Mouse (Mus musculus) megakaryocyte-erythroid progenitor cell, adult 5-6 weeks (primary cell): ENCODE data around the gene Rbms2. TPM values are rescaled to one million over a fixed set of nuclear protein-coding genes. Genes with fewer than 3 reads are reported as not detected.
"Not testable (repeated sequence)": the region's sequence is repeated elsewhere in the genome, so short reads cannot be mapped to it uniquely, and the experiment has no call there.

Source experiments
- ATAC-seq: replicated peaks from 2 replicates; pipeline ENCODE4 v1.8.0; 2016; ENCODE audit warnings: mild to moderate bottlenecking, inconsistent platforms; ENCODE audit not compliant: severe bottlenecking, poor library complexity, low FRiP score, low TSS enrichment
- total RNA-seq, 2 experiments: library from RNA; stranded (forward) in 1 of 2; stranded (reverse) in 1 of 2; fragments of 200-1000, 215-1000 nt in 1 of 2; fragments of >200 nt in 1 of 2; fragmentation: Nextera tagmentation in 1 of 2; gene quantifications; 2 replicates each; pipeline ENCODE4 v1.2.3; 2014 to 2017

The Rbms2 gene
- total RNA-seq, 2 experiments from 2014 or later: 10.9 to 25.2 TPM

DNA sequence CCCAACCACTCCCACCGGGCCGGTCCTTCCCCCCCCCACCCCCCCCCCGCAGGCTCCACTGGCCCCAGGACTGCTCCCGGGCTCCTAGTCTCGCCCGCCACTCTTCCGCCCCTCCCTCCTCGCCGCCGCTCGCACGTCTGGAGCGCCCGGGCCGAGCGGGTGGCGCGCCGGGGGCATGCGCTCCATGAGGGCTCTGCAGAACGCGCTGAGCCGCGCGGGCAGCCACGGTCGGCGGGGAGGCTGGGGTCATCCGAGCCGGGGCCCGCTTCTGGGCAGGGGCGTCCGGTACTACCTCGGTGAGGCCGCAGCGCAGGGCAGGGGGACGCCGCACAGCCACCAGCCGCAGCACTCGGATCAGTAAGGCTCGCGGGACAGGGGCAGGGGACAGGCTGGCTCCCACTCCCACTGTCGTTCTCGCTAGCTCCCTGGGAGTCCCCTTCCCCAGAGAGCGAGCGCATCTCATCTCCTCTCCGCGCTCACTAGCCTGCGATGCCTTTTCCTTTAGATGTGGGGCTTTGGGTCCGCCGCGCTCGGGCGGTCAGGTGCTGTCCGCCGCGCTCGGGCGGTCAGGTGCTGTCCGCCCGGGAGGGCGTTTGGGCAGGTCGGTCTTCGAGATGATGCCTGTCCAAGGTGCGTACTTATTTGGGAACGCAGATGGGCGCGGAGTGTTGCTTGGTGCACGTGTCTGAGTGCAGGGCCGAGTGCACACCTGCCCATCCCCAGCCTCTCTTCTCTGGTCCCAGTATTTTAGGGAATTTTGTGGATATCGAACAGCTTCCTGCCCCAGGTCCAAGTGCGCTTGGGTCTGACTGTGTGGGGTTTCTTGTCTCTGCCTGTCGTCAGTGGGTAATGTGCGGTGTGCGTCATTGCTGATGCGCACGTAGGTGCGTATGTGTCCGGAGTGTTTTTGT lies 14.7 kb upstream of the Rbms2 start:
- peak; percentile 55 for ATAC-seq

DNA sequence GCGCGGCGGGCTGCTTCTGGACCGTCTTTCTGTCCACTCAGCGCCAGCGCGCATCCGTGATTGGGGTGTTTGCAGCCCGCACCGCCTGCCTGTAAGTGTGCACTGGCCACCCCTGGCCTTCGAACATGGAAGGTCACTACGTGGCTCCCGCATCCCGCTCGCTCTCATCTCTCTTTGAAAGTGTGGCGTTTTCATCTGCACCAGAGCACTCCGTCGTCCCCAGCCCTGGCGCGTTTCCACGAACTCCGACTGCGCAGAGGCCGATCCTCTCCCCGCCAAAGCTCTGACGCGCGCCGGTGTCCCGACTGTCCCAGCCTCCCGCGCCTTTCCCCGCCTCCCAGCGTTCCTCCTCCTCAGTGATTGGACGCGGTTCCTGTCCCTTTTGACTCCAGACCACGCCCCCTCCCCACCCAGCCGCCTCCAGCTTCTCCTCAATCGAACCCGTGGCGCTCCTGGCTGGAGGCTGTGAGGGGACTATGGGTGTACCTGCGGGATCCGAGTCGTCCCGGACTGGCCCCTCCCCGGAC lies 14.0 kb upstream of the Rbms2 start, which contains the start of gene Gls2:
Gls2 (plus strand) TSS at position 434 of the 527 bp plus-strand sequence.
- peak; percentile 98 for ATAC-seq

DNA sequence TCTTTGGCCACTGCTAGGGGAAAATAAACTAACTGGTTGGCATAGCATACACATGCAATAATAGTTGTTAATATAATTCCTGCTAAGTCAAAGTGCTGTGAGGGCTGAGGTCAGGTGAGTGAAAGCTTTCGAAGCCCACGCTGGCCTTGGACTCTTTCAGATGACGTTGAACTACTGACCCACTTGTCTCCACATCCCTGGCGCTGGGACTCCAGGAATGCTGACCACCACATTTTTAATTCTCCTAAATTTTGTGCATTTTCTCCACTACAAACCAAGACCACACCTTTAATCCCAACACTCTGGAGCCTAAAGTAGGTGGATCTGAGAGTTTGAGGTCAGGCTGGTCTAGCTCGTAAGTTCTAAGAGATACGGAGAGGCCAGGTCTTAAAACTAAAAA lies 13.0 kb upstream of the Rbms2 start:
- ATAC-seq: no peak

DNA sequence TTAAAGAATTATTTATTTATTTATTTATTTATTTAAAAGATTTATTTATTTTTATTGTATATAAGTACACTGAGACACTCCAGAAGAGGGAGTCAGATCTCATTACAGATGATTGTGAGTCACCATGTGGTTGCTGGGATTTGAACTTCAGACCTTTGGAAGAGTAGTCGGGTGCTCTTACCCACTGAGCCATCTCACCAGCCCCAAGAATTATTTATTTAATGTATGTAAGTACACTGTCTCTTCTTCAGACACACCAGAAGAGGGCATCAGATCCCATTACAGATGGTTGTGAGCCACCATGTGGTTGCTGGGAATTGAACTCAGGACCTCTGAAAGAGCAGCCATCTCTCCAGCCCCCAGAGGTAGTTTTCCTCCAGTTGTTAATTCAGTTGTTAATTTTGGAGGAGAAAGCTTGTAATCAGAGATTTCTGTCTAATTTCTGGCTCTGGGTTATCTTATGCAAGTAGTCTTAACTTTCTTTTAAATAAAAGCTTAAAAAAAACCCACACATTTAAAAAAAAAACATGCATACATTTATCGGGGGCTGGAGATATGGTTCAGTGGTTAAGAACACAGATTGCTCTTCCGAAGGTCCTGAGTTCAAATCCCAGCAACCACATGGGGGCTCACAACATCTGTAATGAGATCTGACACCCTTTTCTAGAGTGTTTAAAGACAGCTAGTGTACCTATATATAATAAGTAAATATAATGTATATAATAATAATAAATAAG lies 12.1 kb upstream of the Rbms2 start:
- ATAC-seq: not testable (repeated sequence)

DNA sequence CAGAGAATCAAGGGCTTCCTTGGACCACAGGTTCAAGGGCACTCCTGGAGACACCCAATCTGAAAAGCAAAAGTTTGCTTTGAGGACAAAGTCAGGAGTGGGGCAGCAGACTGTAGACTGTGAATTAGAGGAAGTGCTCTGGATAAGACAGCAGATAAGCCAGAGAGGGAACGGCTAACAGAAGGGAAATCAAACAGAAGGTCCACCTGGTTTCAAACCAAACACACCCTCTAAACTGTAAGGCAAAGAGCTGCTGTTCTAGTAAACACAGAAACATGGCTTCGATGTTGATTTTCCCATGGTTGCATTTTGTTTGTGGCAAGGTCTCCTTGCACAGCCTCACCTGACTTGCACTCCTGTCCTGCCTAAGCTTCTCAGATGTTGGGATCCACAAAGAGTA lies 11.4 kb upstream of the Rbms2 start:
- no peak for ATAC-seq

DNA sequence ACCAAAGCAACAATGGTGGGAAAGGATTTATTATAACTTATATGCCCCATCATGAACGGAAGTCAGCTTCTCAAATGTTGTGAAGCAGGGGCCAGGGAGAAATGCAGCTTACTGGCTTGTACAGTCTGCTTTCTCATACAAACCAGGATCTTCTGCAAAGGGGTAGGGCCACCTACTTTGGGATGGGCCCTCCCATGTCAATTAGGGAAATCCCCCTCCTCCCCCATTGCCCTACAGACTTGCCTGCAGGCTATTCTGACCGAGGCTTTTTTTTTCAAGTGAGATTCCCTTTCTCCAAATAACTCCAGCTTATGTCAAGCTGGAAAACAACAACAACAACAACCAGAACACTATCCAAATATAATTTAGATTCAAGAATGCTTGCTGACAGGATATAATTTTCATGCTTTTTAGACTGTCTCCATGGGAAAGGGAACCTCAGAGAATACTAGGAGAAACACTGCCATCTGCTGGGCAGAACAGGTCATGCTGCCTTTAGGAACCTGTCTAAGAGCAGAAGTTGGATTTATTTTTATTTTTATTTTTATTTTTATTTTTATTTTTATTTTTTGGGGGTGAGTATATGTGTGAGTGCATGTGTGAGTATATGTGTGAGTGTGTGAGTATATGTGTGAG lies 8.3 kb upstream of the Rbms2 start:
- ATAC-seq: peak; percentile 65

DNA sequence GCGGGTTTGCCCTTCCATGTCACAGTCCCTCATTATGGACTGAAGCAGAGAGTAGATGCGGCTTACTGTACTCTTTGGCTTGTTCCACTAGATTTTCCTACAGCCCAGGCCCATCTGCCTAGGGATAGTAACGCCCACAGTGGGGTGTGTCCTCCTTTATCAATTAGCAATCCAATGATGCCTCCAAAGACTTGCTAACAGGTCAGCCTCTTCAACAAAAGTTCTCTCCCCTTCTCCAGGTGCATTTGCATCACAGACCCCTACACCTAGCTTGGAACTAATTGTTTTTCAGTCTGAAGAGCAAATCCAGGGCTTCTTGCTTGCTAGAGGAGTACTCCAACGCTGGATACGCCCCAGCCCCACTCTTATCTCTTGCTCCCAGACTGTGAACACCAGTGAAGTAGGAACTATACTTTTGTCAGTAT lies 7.1 kb upstream of the Rbms2 start:
- peak; percentile 89 for ATAC-seq

DNA sequence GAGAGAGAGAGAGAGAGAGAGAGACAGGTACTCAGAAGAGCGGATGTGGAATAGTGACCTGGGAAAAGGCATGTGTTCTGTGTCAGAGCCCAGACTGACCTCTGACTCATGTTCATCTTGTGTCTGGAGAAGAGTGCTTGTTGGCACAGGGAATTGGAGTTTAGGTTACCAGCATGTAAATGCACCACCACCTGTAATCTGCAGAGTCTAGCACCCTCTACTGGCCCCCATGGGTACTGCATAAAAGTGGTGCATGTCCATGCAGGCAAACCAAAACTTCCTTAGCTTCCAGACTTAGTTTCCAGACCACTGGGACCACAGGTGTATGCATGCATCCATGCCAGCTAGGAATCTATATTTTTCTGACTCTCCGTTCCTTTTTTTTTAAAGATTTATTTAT lies 5.9 kb upstream of the Rbms2 start:
- peak; percentile 69 for ATAC-seq

DNA sequence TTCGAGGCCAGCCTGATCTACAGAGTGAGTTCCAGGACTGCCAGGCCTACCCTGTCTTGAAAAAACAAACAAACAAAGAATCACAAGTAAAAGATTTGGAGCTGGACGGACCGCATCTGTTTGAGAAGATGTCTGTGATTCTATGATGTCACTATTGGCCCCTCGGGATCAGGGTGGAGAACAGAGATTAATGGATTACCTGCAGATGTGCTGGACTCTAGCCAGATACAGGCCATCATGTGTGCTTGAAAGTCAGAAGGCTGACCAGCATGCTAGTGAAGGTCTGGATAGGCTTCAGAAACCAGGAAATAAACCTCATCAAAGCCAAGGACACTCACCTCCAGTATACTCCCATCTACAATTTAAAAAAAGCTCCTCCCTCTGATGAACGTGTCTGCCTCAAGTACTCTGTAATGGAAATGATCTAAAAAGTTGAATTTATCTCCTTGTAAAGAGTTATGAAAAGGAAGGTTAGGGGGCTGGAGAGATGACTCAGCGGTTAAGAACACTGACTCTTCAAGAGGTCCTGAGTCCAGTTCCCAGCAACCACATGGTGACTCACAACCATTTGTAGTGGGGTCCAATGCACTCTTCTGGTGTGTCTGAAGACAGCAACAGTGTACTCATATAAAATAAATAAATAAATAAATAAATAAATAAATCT lies 5.3 kb upstream of the Rbms2 start:
- no peak for ATAC-seq

DNA sequence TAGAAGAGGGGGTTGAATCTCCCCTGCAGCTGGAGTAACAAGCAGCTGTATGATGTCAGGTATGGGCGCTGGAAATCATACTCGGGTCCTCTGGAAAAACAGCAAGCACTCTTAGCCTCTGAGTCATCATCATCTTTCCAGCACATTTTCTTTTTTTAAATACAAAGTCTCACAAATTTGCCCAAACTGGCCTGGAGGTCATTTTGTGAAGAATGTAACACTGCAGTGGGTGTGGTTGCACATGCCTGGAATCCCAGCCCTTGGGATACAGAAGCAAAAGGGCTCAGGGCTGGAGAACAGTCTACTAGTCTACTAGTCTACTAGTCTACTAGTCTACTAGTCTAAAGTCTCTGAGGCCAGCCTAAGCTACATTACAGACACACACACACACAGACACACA lies 4.2 kb upstream of the Rbms2 start:
- ATAC-seq: no peak

DNA sequence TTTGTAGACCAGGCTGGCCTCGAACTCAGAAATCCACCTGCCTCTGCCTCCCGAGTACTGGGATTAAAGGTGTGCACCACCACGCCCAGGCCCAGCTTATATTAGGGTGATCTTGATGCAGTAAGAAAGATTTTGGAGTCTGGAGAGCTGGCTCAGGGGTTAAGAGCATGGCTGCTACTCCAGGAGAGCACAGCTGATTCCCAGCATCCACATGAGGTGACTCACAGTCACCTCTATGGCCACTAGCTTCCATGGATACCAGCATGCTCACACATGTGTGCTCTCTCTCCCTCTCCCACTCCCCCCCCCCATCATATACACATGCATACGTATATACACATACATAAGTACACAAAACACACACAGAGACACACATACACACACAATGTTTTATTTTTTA lies 2.8 kb downstream of the Rbms2 start:
- ATAC-seq: no peak

DNA sequence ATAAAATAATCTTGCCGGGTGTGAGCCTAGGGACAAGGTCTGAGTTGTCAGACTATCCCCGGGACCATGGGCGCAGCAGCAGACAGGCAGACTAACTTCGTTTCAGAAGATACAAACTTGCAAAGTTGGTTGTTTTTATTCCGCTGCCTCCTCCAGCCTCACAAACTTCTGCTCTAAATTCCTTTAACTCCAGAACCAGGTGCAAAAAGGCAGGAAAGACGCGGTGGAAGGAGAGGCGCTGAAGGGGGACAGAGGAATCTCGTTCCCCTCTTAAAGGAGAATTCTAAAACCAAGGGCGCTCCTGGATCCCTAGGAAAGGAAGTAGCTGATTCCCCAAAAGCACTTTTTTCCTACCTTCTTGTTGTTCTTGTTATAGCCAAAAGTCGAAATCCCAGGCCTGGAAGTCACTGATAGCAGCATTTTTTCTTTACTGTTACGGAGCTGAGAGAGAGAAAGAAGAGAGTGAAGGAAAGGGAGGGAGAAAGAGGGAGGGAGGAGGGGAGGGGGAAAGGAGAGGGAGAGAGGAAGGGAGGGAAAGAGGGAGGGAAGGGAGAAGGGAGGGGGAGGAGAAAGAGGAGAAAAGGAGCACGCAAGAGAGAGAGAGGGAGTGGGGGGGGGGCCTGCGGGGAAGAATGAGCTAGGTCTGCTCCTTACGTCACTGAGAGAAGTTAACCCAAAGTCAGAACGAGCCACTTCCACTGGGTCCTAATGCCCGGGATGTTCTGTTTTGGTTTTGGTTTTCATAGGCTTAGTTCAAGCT lies 3.9 kb downstream of the Rbms2 start:
- peak; percentile 90 for ATAC-seq

DNA sequence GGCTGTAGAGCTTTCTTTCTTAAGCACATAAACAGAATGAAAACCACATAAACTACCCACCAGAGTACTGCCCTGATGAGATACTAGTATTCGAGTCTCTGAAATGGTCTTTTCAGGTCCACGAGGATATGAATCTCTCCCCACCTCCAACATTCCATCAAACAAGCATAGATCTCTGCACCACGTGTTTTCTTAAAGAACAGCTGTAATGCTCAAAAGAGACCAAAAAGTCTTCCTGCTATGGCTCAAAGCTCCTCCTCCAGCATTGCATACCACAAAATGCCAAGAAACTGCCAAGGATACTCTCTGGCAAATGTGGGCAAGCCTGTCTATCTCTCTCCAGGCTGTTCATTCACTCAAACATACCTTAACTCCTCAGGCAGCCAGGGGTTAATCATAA lies 4.8 kb downstream of the Rbms2 start:
- no peak for ATAC-seq

DNA sequence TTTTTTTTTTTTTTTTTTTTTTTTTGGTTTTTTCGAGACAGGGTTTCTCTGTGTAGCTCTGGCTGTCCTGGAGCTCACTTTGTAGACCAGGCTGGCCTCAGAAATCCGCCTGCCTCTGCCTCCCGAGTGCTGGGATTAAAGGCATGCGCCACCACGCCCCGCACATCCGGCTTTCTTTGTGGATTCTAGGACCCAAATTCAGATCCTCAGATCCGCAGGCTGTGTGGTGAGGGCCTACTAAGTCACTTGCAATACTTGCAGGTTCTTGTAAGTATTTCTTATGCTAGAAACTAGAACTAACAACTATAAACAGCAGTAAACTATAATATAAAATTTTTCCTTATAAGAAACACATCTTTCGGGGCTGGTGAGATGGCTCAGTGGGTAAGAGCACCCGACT lies 8.7 kb downstream of the Rbms2 start:
- ATAC-seq: not testable (repeated sequence)

DNA sequence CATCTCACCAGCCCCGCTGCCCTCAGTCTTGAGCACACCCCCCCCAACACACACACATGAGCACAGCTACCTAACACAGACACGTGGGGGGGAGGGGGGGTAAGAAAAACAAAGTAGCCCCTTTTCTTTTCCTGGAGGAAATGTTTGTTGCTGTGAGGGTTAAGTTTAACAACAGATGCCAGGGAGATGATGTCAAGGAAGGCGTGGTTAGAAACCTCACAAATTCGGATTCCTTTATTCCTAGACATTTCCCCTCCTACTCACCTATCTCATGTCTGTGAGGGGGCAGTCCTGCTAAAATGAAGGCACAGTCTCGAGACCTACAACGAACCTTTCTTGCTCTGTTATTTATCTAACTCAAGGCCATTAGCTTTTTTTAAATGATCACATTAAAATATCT lies 13.0 kb downstream of the Rbms2 start:
- no peak for ATAC-seq

DNA sequence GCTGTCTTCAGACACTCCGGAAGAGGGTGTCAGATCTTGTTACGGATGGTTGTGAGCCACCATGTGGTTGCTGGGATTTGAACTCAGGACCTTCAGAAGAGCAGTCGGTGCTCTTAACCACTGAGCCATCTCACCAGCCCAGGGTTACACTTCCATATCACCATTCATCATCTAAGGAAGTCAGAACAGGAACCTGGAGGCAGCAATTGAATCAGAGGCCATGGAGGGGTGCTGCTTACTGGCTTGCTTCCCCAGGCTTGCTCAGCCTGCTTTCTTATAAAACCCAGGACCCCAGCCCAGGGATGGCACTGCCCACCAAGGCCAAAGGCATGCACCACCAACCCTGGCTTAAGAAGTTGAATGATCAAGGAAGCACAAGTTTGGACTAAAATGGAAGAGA lies 14.4 kb downstream of the Rbms2 start:
- not testable (repeated sequence) for ATAC-seq

DNA sequence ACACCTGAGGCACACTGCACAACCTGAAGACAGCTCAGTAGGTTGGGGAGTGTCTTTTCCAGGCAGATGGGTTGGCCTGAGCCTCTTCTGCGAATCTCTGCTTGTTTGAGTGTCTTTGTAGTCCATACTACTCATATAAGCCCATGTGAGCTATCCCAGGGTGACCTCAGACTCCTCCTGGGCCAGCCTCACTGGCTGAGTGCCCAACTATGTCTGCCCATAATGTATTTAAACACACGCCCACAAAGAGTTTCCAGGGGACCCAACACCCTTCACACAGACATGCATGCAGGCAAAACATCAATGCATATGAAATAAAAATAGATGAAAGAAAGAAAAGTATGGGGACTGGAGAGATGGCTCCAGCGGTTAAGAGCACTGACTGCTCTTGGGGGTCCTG lies 26.1 kb downstream of the Rbms2 start:
- ATAC-seq: no peak

DNA sequence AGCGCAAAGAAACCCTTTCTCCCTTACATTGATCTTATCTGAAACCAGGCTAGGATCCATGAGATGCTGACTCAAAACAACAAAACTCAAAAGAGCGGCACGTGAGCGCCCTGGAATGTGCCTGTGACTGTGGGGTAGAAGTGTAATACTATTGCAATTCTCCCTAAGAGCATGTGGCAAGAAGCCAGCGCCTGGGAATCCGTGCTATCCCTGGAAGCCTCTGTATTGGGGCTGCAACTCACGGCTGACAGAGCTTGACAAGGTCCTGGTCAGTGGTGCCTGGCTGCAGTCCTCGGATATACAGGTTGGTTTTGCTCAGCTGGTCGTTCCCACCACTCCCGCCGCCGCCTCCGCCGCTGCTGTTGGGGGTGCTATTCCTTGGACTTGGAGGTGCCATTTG lies 29.2 kb downstream of the Rbms2 start:
- no peak for ATAC-seq

DNA sequence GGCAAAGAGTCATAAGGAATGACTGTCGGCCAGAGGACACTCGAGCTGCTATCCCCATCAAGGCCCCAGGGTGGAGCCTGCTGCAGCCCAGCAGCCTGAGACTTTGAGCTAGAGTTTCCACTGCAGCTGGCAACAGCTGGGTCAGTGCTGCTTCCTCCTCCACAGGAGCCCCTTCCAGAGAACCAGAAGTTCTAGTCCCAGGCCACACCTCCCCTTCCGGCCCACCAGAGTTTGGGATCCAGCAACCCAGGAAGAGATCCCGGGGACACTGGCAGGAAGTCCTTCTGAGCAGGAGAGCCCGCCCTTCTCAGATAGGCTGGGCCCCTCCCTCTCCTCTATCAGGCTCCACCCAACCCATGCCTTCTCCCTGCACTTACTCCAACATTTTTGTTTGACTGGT lies 30.5 kb downstream of the Rbms2 start:
- peak; percentile 99 for ATAC-seq
